Mouse (Mus musculus): ENCODE measurements around the gene Srgap1.
A peak's percentile ranks its signal among the peaks of the same experiment; 100 is the strongest.

Srgap1 gene

GRCm38 (mm10) chr10:121882461-121882860, 164.7 kb downstream of the Srgap1 start:
- no peak for DNase-seq (ENCODE audit: low read depth, low spot score)

GRCm38 (mm10) chr10:121878855-121879254, 168.3 kb downstream of the Srgap1 start:
- no peak for DNase-seq (ENCODE audit: low read depth, low spot score)

- DNase-seq (ENCODE audit: low read depth, low spot score): peak; percentile 56
Observed at GRCm38 (mm10) chr10:121877906-121878305, 169.2 kb downstream of the Srgap1 start.

- DNase-seq (ENCODE audit: low read depth, low spot score): peak; percentile 54
Observed at GRCm38 (mm10) chr10:121873063-121873489, 174.0 kb downstream of the Srgap1 start.

- no peak for DNase-seq (ENCODE audit: low read depth, low spot score)
Observed at GRCm38 (mm10) chr10:121869941-121870340, 177.2 kb downstream of the Srgap1 start.

- no peak for DNase-seq (ENCODE audit: low read depth, low spot score)
Observed at GRCm38 (mm10) chr10:121868255-121868654, 178.9 kb downstream of the Srgap1 start.

- peak; percentile 26 for DNase-seq (ENCODE audit: low read depth, low spot score)
Observed at GRCm38 (mm10) chr10:121865503-121866239, 181.4 kb downstream of the Srgap1 start.

GRCm38 (mm10) chr10:121860924-121861323, 186.2 kb downstream of the Srgap1 start:
- DNase-seq (ENCODE audit: low read depth, low spot score): no peak

GRCm38 (mm10) chr10:121859803-121860571, 187.1 kb downstream of the Srgap1 start:
- DNase-seq (ENCODE audit: low read depth, low spot score): no peak

- DNase-seq (ENCODE audit: low read depth, low spot score): no peak
Observed at GRCm38 (mm10) chr10:121858911-121859310, 188.2 kb downstream of the Srgap1 start.

- no peak for DNase-seq (ENCODE audit: low read depth, low spot score)
Observed at GRCm38 (mm10) chr10:121858086-121858485, 189.0 kb downstream of the Srgap1 start.

- no peak for DNase-seq (ENCODE audit: low read depth, low spot score)
Observed at GRCm38 (mm10) chr10:121855863-121856446, 191.2 kb downstream of the Srgap1 start.

- no peak for DNase-seq (ENCODE audit: low read depth, low spot score)
Observed at GRCm38 (mm10) chr10:121853385-121853808, 193.7 kb downstream of the Srgap1 start.

- DNase-seq (ENCODE audit: low read depth, low spot score): no peak
Observed at GRCm38 (mm10) chr10:121849496-121849895, 197.6 kb downstream of the Srgap1 start.

GRCm38 (mm10) chr10:121845677-121846076, 201.4 kb downstream of the Srgap1 start:
- no peak for DNase-seq (ENCODE audit: low read depth, low spot score)

- DNase-seq (ENCODE audit: low read depth, low spot score): peak; percentile 26
Observed at GRCm38 (mm10) chr10:121837166-121837898, 209.8 kb downstream of the Srgap1 start.

GRCm38 (mm10) chr10:121836507-121837165, 210.5 kb downstream of the Srgap1 start:
- DNase-seq (ENCODE audit: low read depth, low spot score): peak; percentile 62

- no peak for DNase-seq (ENCODE audit: low read depth, low spot score)
Observed at GRCm38 (mm10) chr10:121833443-121833842, 213.7 kb downstream of the Srgap1 start.

GRCm38 (mm10) chr10:121830335-121831307, 216.5 kb downstream of the Srgap1 start:
- no peak for DNase-seq (ENCODE audit: low read depth, low spot score)

GRCm38 (mm10) chr10:121829800-121830303, 217.3 kb downstream of the Srgap1 start:
- no peak for DNase-seq (ENCODE audit: low read depth, low spot score)

Data from forelimb bud, embryonic 11.5 days (tissue).